Mouse (Mus musculus): ENCODE results near the gene Popdc2. TPM values are rescaled to one million over a fixed set of nuclear protein-coding genes. Genes with fewer than 3 reads are reported as not detected.

Popdc2 gene
- total RNA-seq, 2 experiments from 2014 or later: 56.0 to 67.3 TPM

- DNase-seq: no peak
Observed at GRCm38 (mm10) chr16:38401468-38401867, 39.5 kb downstream of the Popdc2 start.

DNA sequence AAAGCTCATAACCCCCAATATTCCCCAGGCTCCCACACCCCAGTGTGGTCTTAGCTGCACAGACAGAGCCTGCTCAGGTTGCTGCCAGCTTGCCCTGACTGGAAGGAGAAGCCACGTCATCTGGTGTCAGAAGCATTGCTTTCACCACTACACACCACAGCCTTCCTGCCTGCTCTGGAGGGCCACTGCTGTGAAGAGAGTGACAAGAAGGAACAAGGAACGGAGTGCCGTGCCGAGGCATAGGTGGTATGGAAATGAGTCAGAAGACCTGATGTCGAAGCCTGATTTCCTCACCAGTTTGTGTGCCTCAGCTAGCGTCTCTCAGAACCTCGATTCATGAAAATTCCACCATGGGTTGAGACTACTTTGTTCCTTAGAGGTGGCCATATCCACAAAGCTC, 41.6 kb downstream of the Popdc2 start:
- DNase-seq: no peak

- DNase-seq: no peak
Observed at GRCm38 (mm10) chr16:38406293-38406692, 44.3 kb downstream of the Popdc2 start.

GRCm38 (mm10) chr16:38406708-38407107, 44.7 kb downstream of the Popdc2 start:
- no peak for DNase-seq

DNA sequence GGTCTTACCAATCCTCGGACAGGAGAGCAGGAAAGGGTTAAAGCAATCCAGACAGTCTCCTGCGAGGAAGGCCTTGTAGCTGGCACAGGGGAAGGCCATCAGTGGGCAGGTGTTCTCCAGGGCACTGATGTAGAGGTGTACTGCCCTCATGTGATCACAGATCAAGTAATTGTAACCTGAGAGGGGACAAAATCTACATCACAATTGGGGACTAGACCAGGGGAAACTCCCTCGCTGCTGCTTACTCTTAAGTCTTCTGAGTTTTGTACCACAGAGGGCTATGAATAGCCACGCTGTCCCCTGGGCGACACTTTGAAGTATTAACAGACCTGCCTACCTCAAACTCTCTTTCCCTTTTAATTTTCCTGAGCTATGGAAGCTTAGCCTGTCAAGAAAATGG, 45.6 kb downstream of the Popdc2 start:
- no peak for DNase-seq

GRCm38 (mm10) chr16:38408416-38408815, 46.4 kb downstream of the Popdc2 start:
- DNase-seq: no peak

- no peak for DNase-seq
Observed at GRCm38 (mm10) chr16:38414953-38415352, 52.9 kb downstream of the Popdc2 start.

GRCm38 (mm10) chr16:38425374-38425773, 63.4 kb downstream of the Popdc2 start:
- DNase-seq: no peak

GRCm38 (mm10) chr16:38425799-38426198, 63.8 kb downstream of the Popdc2 start:
- no peak for DNase-seq

Other genes with a start within 250 kb of the Popdc2 start
- gene Nr1i2, start 67.4 kb upstream of the Popdc2 start, total RNA-seq (2021): not detected
- under 1 TPM in 1 of 2 experiments, not detected in 1; 0.11 TPM for gene Maats1, start 20.1 kb upstream of the Popdc2 start, total RNA-seq (2021)
- gene Cox17, start 15.2 kb upstream of the Popdc2 start, total RNA-seq (2021): 100 to 1,000 TPM; 127 to 139 TPM
- gene Gm21987, start 15.2 kb upstream of the Popdc2 start, total RNA-seq (2021): not detected
- gene Pla1a, start 70.9 kb downstream of the Popdc2 start, total RNA-seq (2021): 1 to 10 TPM; 1.4 to 1.6 TPM
- 10 to 100 TPM; 32.4 to 33.1 TPM for gene Adprh, start 90.5 kb downstream of the Popdc2 start, total RNA-seq (2021)
- gene Cd80, start 93.4 kb downstream of the Popdc2 start, total RNA-seq (2021): under 1 TPM; 0.23 to 0.36 TPM
- gene Timmdc1, start 160.5 kb downstream of the Popdc2 start, total RNA-seq (2021): 10 to 100 TPM; 34.8 to 41.2 TPM
- gene Poglut1, start 188.0 kb downstream of the Popdc2 start, total RNA-seq (2021): 10 to 100 TPM in 1 of 2 experiments, 1 to 10 TPM in 1; 9.3 to 12.1 TPM
- gene Tmem39a, start 196.5 kb downstream of the Popdc2 start, total RNA-seq (2021): 10 to 100 TPM; 22.9 to 35.5 TPM